Mouse (Mus musculus) testis, adult 2 months (tissue): ENCODE data around the gene Serpini2. TPM values are rescaled to one million over a fixed set of nuclear protein-coding genes. Genes with fewer than 3 reads are reported as not detected.

Experiments
- H3K27ac ChIP-seq: fragments of 200-500 bp; 2 replicates; pipeline ENCODE4 v1.5.1; 2012; ENCODE audit warnings: low read depth, low read length; ENCODE audit not compliant: control insufficient read depth, insufficient read depth
- H3K27me3 ChIP-seq: fragments of 200-500 bp; 2 replicates; pipeline ENCODE4 v1.6.1; 2012; ENCODE audit warnings: mild to moderate bottlenecking, low read length, moderate library complexity; ENCODE audit not compliant: control insufficient read depth, insufficient read depth
- H3K36me3 ChIP-seq: fragments of 200-500 bp; 2 replicates; pipeline ENCODE4 v1.6.1; 2012; ENCODE audit warnings: mild to moderate bottlenecking, low read length; ENCODE audit not compliant: control insufficient read depth, insufficient read depth
- H3K4me1 ChIP-seq: fragments of 200-500 bp; 2 replicates; pipeline ENCODE4 v1.6.1; 2012; ENCODE audit warnings: low read length; ENCODE audit not compliant: control insufficient read depth, insufficient read depth
- H3K4me3 ChIP-seq: fragments of 200-500 bp; 2 replicates; pipeline ENCODE4 v1.5.1; 2012; ENCODE audit warnings: low read depth, mild to moderate bottlenecking, low read length, moderate library complexity, mixed read lengths; ENCODE audit not compliant: control insufficient read depth
- CTCF ChIP-seq: fragments of 200-500 bp; IDR thresholded peaks from 2 replicates; pipeline ENCODE4 v1.5.1; 2012; ENCODE audit warnings: low read depth, mild to moderate bottlenecking, inconsistent platforms, low read length, moderate library complexity; ENCODE audit not compliant: control insufficient read depth, insufficient read depth, insufficient replicate concordance
- POLR2A ChIP-seq: fragments of 200-500 bp; IDR thresholded peaks from 2 replicates; pipeline ENCODE4 v1.6.1; 2012; ENCODE audit warnings: low read depth, mild to moderate bottlenecking, inconsistent platforms, low read length, moderate library complexity; ENCODE audit not compliant: control insufficient read depth
- polyA plus RNA-seq: library from polyadenylated mRNA; depleted of rRNA; stranded (reverse); fragments of >200 nt; gene quantifications from 2 replicates; pipeline ENCODE4 v1.2.3, GENCODE M21; 2012; rRNA removed

Serpini2 gene
- polyA plus RNA-seq, 1 experiment: 0.11 TPM

DNA sequence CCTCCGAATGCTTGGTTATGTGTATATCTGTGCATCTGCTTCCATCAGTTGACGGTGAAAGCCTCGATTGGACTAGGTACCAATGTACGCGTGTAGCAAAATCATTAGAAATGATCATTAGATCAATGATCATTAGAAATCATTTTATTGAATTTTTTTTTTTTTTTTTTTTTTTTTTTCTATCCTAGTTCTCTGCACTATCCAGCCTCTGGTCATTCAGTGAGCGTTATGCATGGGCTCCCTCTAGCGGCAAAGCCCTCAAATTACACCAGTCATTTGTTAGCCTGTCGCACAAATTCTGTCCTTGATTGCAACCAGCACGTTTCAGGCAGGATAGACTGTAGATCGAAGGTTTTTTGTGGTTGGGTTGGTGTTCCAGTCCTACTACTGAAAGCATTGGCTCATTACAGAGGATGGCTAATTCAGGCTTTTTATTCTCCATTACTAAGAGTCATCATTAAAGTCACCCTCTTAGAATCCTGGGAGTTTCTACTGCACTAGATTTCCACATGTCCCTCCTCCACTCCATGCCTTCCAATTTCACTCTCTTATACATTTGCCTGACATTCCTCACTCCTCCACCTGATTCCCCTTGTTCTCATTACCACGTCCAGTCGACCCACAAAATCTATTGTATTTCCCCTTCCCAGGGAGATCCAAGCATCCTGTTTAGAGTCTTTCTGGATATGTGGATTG, 66.9 kb downstream of the Serpini2 start:
- Histone ChIP-seq H3K27ac (no peak overlapping the region), H3K4me1 (no peaks in the 10 kb centered on the region), H3K36me3 (no peaks in the 10 kb centered on the region), H3K4me3 (no peak overlapping the region; the same call in 1 of the 2 replicates), H3K27me3 (no peaks in the 10 kb centered on the region)
- TF ChIP-seq POLR2A: no peak
- TF ChIP-seq CTCF: peak; percentile 39; the same call in 1 of the 2 replicates

Other genes with a start within 250 kb of the Serpini2 start
- 63.1 and 77.6 TPM in 2 replicates for gene Zbbx, start 105.0 kb downstream of the Serpini2 start, polyA plus RNA-seq
- 0.48 and 0.52 TPM in 2 replicates for gene Wdr49, start 212.1 kb upstream of the Serpini2 start, polyA plus RNA-seq